Mouse (Mus musculus) cerebellum, adult 2 months (tissue): ENCODE measurements around the gene Fam43b. TPM values are rescaled to one million over a fixed set of nuclear protein-coding genes. Genes with fewer than 3 reads are reported as not detected.
A peak's percentile ranks its signal among the peaks of the same experiment; 100 is the strongest.

Experiments
- DNase-seq, 2 experiments: peaks; one replicate each; pipeline ENCODE4 v3.0.0; 2021
- H3K27ac ChIP-seq: fragments of 200-500 bp; 2 replicates; pipeline ENCODE4 v1.5.1; 2012; ENCODE audit warnings: low read length, control low read depth, inconsistent platforms; ENCODE audit not compliant: insufficient read depth
- H3K27me3 ChIP-seq: fragments of 200-500 bp; 2 replicates; pipeline ENCODE4 v1.6.1; 2012; ENCODE audit warnings: inconsistent platforms, mild to moderate bottlenecking, low read length, moderate library complexity; ENCODE audit not compliant: control insufficient read depth, insufficient read depth
- H3K4me1 ChIP-seq: fragments of 200-500 bp; 2 replicates; pipeline ENCODE4 v1.6.1; 2011; ENCODE audit warnings: low read length; ENCODE audit not compliant: control insufficient read depth, insufficient read depth
- H3K4me3 ChIP-seq: fragments of 200-500 bp; replicated peaks from 2 replicates; pipeline ENCODE3; 2011; ENCODE audit warnings: mild to moderate bottlenecking, low read depth, low read length, control low read depth; ENCODE audit not compliant: insufficient read depth
- CTCF ChIP-seq: fragments of 200-500 bp; IDR thresholded peaks from 2 replicates; pipeline ENCODE4 v1.5.1; 2011; ENCODE audit warnings: low read depth, mild to moderate bottlenecking, control low read depth, low read length, moderate library complexity, borderline replicate concordance; ENCODE audit not compliant: insufficient read depth
- POLR2A ChIP-seq: fragments of 200-500 bp; IDR thresholded peaks from 2 replicates; pipeline ENCODE4 v1.6.1; 2011; ENCODE audit warnings: low read length, control low read depth, borderline replicate concordance; ENCODE audit not compliant: insufficient read depth
- WGBS: fragments of 180-500 bp; shearing (Covaris S2); methylation state at CpG from one replicate; pipeline ENCODE4 v1.1.7; 2018; 5-methylcytosine and 5-hydroxymethylcytosine counted together
- polyA plus RNA-seq: library from polyadenylated mRNA; depleted of rRNA; stranded (reverse); fragments of >200 nt; gene quantifications from 2 replicates; pipeline ENCODE4 v1.2.3, GENCODE M21; 2012

Fam43b gene
- polyA plus RNA-seq, 1 experiment, result 15.0 TPM

DNA sequence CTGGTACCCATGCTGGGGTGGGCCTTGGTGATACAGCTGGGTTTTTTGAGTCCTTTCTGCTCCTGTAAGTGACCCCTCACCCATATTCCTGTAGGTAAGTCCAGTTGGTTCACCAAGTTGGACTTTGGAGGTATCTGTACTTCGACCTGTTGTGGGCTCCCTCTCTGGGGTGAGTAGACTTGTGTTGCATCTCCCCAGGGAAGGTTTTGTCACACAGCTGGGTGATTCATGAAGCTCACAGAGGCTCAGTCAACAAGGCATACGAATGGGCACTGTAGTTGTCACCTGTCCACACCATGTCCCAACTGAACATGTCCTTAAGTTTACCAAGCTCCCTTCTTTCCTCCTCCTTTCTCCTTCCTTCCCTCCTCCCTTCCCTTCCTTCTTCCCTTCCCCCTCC lies 29.8 kb downstream of the Fam43b start:
- Histone ChIP-seq H3K4me1 (peaks cover 7% of the 10 kb centered on the region), H3K4me3 (no peak overlapping the region), H3K27me3 (no peaks in the 10 kb centered on the region), H3K27ac (no peak overlapping the region)
- no peak for DNase-seq
- 87% methylated on average over 2 of the region's 2 CpGs for WGBS
- TF ChIP-seq POLR2A (no peak), CTCF (no peak)

DNA sequence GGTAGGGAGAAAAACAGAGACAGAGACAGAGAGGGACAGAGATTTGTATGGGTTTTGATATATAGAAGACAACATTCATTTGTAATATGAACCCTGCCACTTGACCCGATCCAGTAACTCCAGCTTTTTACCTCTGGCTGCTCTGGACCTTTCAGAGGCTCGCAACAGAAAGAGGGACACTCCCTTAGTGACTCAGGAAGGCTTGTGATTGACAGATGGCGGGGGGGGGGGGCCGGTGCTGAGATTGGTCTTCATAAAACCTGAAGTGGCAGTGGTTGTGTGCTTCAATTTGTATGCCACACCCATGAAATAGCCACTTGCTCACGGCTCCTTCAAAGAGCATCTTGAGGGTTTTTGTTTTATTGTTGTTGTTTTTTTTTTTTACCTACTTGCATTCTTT lies 32.8 kb downstream of the Fam43b start:
- H3K4me1 ChIP-seq, result peaks cover 11% of the 10 kb centered on the region
- TF ChIP-seq POLR2A (no peak), CTCF (no peak)
- no peak overlapping the region for H3K4me3 ChIP-seq
- no peaks in the 10 kb centered on the region for H3K27me3 ChIP-seq
- no peak overlapping the region for H3K27ac ChIP-seq
- WGBS, result 75% methylated on average over 5 of the region's 5 CpGs
- no peak for DNase-seq

DNA sequence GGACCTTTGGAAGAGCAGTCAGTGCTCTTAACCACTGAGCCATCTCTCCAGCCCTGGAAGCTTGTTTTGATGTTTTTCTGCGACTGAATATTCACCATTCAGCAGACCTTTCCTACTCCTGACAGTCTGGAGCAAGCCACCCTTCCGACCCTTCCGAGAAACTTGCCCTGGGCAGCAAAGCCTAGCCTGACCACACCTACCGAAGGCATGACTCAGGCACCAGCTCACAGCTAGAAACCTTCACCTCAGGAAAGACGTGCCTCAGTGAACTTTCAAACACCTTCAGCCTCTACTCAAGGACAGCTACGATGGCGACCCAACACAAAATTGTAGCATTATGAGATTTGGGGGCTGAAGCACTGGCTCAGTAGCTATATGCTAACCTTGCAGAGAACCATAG lies 33.4 kb downstream of the Fam43b start:
- 93% methylated on average over 7 of the region's 7 CpGs for WGBS

DNA sequence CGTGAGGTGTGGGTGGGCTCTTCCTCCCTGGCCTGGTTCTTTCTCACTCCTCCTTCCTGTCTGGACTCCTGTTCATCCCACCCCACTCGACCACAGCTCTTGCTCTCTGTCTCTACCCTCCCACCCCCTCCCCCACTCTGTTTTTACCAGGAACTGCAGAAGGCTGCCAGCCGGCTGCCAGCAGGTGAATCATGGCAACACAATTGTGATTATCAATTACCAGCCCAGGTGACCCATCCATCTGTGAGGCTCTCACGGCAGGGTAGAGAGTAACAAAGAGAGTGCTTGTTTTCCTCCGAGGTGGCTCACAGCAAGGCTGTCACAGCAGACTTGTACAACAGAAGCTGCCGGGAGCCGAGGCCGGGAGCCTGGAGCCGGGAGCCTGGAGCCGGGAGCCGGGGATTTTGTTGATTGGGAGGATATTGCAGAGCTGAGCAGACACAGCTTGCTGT lies 34.9 kb downstream of the Fam43b start:
- WGBS, result 9% methylated on average over 11 of the region's 11 CpGs

More for the DNA sequence above, 33.4 kb downstream of the Fam43b start:
- DNase-seq, result no peak
- Histone ChIP-seq H3K27me3 (no peaks in the 10 kb centered on the region), H3K4me1 (peaks cover 8% of the 10 kb centered on the region; the same call in 1 of the 2 replicates), H3K4me3 (no peak overlapping the region), H3K27ac (no peak overlapping the region)
- TF ChIP-seq POLR2A (no peak), CTCF (no peak)

DNA sequence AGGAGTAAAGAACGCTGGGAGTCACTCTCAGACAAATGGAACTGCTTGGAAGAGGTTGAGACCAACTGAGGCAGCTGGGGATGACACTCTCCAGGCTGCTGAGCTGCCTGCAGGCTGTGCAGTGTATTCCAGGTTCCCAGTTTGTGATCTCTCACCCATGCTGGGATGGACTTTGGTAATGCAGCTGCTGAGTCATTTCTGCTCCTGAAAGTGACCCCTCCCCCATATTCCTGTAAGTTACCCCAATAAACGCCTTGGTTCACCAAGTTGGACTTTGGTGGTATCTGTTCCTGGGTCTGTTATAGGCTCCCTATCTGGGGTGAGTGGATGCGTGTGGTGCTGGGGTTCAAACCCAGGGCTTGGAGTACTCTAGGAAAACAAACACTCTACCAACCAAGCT lies 38.2 kb downstream of the Fam43b start:
- TF ChIP-seq POLR2A (no peak), CTCF (no peak)
- WGBS, result 82% methylated on average over 3 of the region's 3 CpGs

More for the DNA sequence above, 34.9 kb downstream of the Fam43b start:
- Histone ChIP-seq H3K4me1 (peaks cover 8% of the 10 kb centered on the region; the same call in 1 of the 2 replicates), H3K27ac (no peak overlapping the region), H3K27me3 (no peaks in the 10 kb centered on the region), H3K4me3 (peak overlapping the region; percentile 2)
- peak; percentile 45 to 58 for DNase-seq
- TF ChIP-seq CTCF, result no peak
- TF ChIP-seq POLR2A, result no peak

DNA sequence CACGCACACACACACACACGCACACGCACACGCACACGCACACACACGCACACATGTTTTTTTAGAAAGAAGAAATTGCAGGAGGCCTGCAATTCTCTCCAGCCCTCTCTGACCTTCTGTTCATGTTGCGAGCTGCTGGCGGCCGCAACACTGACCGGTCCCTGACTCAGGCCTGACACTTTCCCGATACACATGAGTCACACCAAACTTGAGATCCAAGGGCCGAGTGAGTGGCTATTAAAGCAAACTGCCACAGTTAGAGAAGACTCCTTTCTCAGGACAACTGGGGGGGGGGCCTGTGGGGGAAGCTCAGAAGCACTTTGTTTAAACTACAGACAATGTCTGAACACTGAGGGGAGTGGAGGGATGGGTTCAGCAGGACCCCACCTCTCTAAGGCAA lies 39.8 kb downstream of the Fam43b start:
- H3K27ac ChIP-seq, result no peak overlapping the region
- DNase-seq, result no peak
- no peaks in the 10 kb centered on the region for H3K27me3 ChIP-seq
- TF ChIP-seq CTCF (no peak), POLR2A (no peak)
- H3K4me3 ChIP-seq, result no peak overlapping the region
- 95% methylated on average over 12 of the region's 12 CpGs for WGBS
- peaks cover 4% of the 10 kb centered on the region; the same call in 1 of the 2 replicates for H3K4me1 ChIP-seq

More for the DNA sequence above, 38.2 kb downstream of the Fam43b start:
- no peak for DNase-seq
- Histone ChIP-seq H3K27me3 (no peaks in the 10 kb centered on the region), H3K27ac (no peak overlapping the region), H3K4me3 (no peak overlapping the region), H3K4me1 (peaks cover 8% of the 10 kb centered on the region; the same call in 1 of the 2 replicates)

DNA sequence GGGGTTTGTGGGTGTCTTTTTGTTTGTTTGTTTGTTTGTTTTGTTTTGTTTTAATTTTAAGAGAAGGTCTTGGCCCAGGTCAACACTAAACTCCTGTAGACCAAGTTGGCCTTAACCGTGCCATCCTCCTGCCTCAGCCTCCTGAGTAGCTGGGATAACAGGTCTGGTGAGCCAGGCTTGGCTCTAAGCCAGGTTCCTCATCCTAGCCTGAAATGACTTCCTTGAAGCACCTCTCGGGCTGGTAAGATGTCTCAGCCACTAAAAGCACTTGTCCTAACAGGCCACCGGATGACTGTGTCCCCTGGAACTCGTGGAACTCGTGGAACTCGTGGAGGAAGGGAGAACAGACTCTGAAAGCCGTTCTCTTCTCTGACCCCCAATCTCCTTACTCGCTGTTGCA lies 40.2 kb downstream of the Fam43b start:
- TF ChIP-seq POLR2A, result no peak
- no peak for TF ChIP-seq CTCF
- DNase-seq, result no peak
- WGBS, result 88% methylated on average over 8 of the region's 8 CpGs

DNA sequence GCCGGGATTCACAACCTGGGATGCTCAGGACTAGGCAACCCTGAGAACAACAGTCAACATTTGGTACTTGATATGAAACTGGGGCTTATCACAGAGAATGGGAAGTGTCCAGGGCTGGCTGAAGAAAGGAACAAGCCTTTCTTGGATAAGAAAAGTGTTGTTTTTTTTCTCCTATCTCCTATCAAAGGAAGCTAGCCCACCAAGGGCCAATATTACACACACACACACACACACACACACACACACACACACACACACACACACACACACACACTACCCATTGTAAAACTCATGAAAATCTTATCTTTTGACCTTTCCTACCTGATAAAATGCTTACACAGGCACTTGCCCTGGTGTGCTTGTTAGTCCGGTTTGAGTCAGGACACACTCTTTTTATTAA lies 40.8 kb downstream of the Fam43b start:
- no peak overlapping the region for H3K4me3 ChIP-seq
- TF ChIP-seq POLR2A, result no peak
- no peak for TF ChIP-seq CTCF
- WGBS, result 95% methylated on average over 2 of the region's 2 CpGs
- H3K4me1 ChIP-seq, result no peaks in the 10 kb centered on the region
- no peaks in the 10 kb centered on the region for H3K27me3 ChIP-seq
- DNase-seq, result no peak
- no peak overlapping the region for H3K27ac ChIP-seq

More for the DNA sequence above, 40.2 kb downstream of the Fam43b start:
- H3K27ac ChIP-seq, result no peak overlapping the region
- no peak overlapping the region for H3K4me3 ChIP-seq
- no peaks in the 10 kb centered on the region for H3K27me3 ChIP-seq
- peaks cover 2% of the 10 kb centered on the region; the same call in 1 of the 2 replicates for H3K4me1 ChIP-seq
